16 mouse cellular contexts compared by ENCODE assay signal in genomic region chr6:134262911-134263607, GRCm38 (mm10).
DNase-seq lines count a peak whose midpoint lies in the region; ATAC-seq and TF ChIP-seq lines count a peak whose summit lies in the region.
"Had no signal": no experiment of that assay in that cellular context is flagged by ENCODE, and none has a peak within 500 bp of the region (broad histone marks: within the 10 kb centered on the region; RNA-seq: fewer than 3 reads in every experiment).

No protein-coding gene starts in this region.

- no peak overlapping the region for H3K9ac ChIP-seq in lung, embryonic 15.5 days
- no peak overlapping the region for H3K9ac ChIP-seq in intestine, postnatal 0 days (ENCODE audit: low read depth, low read length)
- H3K9ac ChIP-seq in stomach, postnatal 0 days (ENCODE audit: low read length): no peak overlapping the region
- H3K9ac ChIP-seq: forebrain, embryonic 13.5 days; neural tube, embryonic 12.5 days had no signal

- H3K4me3 ChIP-seq in gastrocnemius, adult 2 months: no peak overlapping the region
- no peak overlapping the region for H3K4me3 ChIP-seq in lung, embryonic 15.5 days
- no peak overlapping the region for H3K4me3 ChIP-seq in intestine, postnatal 0 days (ENCODE audit: low read depth, low read length)
- H3K4me3 ChIP-seq in stomach, postnatal 0 days (ENCODE audit: low read depth, low read length): no peak overlapping the region
- no peak overlapping the region for H3K4me3 ChIP-seq in cerebellum, adult 2 months (replicated peaks; ENCODE audit: insufficient read depth, low read depth, low read length)
- H3K4me3 ChIP-seq in forebrain, embryonic 10.5 days: no peak overlapping the region
- H3K4me3 ChIP-seq: embryonic facial prominence, embryonic 10.5 days; forebrain, embryonic 13.5 days; neural tube, embryonic 12.5 days had no signal

- peaks cover 58% of the 10 kb centered on the region for H3K36me3 ChIP-seq in lung, embryonic 15.5 days
- peaks cover 47% of the 10 kb centered on the region for H3K36me3 ChIP-seq in intestine, postnatal 0 days (ENCODE audit: control insufficient read depth, insufficient read depth)
- peaks cover 26% of the 10 kb centered on the region for H3K36me3 ChIP-seq in stomach, postnatal 0 days (ENCODE audit: control insufficient read depth, insufficient read depth, low read length)
- H3K36me3 ChIP-seq in forebrain, embryonic 10.5 days (replicated peaks): peaks cover 94% of the 10 kb centered on the region

- 65% methylated on average over 6 of the region's 6 CpGs for WGBS in lung, embryonic 15.5 days
- WGBS in intestine, postnatal 0 days: 51% methylated on average over 6 of the region's 6 CpGs
- 48% methylated on average over 6 of the region's 6 CpGs for WGBS in stomach, postnatal 0 days
- whole genome bisulfite sequencing in cerebellum, adult 2 months: 90% methylated on average over 6 of the region's 6 CpGs
- 67% methylated on average over 6 of the region's 6 CpGs for WGBS in forebrain, embryonic 10.5 days

- intact Hi-C loops in gastrocnemius, adult 2 months (cut with DNase I): no loop called here

- no peak for TF ChIP-seq CTCF in gastrocnemius, adult 2 months (IDR thresholded peaks at IDR 0.05)
- TF ChIP-seq CTCF in intestine, postnatal 0 days (IDR thresholded peaks at IDR 0.05; ENCODE audit: low read depth): no peak
- TF ChIP-seq CTCF in stomach, postnatal 0 days (IDR thresholded peaks at IDR 0.05; ENCODE audit: low read depth): no peak
- no peak for TF ChIP-seq CTCF in cerebellum, adult 2 months (IDR thresholded peaks at IDR 0.05; ENCODE audit: borderline replicate concordance, insufficient read depth, low read depth, low read length)

- no peaks in the 10 kb centered on the region for H3K9me3 ChIP-seq in lung, embryonic 15.5 days
- H3K9me3 ChIP-seq in intestine, postnatal 0 days (ENCODE audit: control insufficient read depth): no peaks in the 10 kb centered on the region
- H3K9me3 ChIP-seq in stomach, postnatal 0 days (ENCODE audit: control insufficient read depth, low read length): no peaks in the 10 kb centered on the region
- peaks cover 8% of the 10 kb centered on the region; the same call in 1 of the 2 replicates for H3K9me3 ChIP-seq in forebrain, embryonic 10.5 days

- H3K27ac ChIP-seq in gastrocnemius, adult 2 months: peak overlapping the region; percentile 64
- peak overlapping the region; percentile 70; the same call in 1 of the 2 replicates for H3K27ac ChIP-seq in lung, embryonic 15.5 days
- H3K27ac ChIP-seq in intestine, postnatal 0 days (ENCODE audit: low read depth, low read length): peak overlapping the region; percentile 41; the same call in 1 of the 2 replicates
- H3K27ac ChIP-seq in stomach, postnatal 0 days (replicated peaks): peak overlapping the region; percentile 72
- no peak overlapping the region for H3K27ac ChIP-seq in cerebellum, adult 2 months (ENCODE audit: insufficient read depth, low read length)
- no peak overlapping the region for H3K27ac ChIP-seq in forebrain, embryonic 10.5 days
- H3K27ac ChIP-seq: embryonic facial prominence, embryonic 10.5 days; forebrain, embryonic 13.5 days; neural tube, embryonic 12.5 days had no signal

- H3K27me3 ChIP-seq in lung, embryonic 15.5 days: no peaks in the 10 kb centered on the region
- no peaks in the 10 kb centered on the region for H3K27me3 ChIP-seq in intestine, postnatal 0 days (replicated peaks; ENCODE audit: control insufficient read depth, insufficient read depth, low read length)
- no peaks in the 10 kb centered on the region for H3K27me3 ChIP-seq in stomach, postnatal 0 days (ENCODE audit: control insufficient read depth, insufficient read depth, low read length)
- H3K27me3 ChIP-seq in cerebellum, adult 2 months (ENCODE audit: control insufficient read depth, insufficient read depth, low read length): no peaks in the 10 kb centered on the region
- no peaks in the 10 kb centered on the region for H3K27me3 ChIP-seq in forebrain, embryonic 10.5 days (ENCODE audit: poor library complexity, severe bottlenecking)
- H3K27me3 ChIP-seq: forebrain, embryonic 13.5 days; neural tube, embryonic 12.5 days had no signal

- no peak for TF ChIP-seq POLR2A in cerebellum, adult 2 months (IDR thresholded peaks at IDR 0.05; ENCODE audit: borderline replicate concordance, insufficient read depth, low read length)

- no peak overlapping the region for H3K4me2 ChIP-seq in lung, embryonic 15.5 days
- H3K4me2 ChIP-seq in intestine, postnatal 0 days (replicated peaks; ENCODE audit: low read depth): no peak overlapping the region
- no peak overlapping the region for H3K4me2 ChIP-seq in stomach, postnatal 0 days (replicated peaks; ENCODE audit: low read depth)
- H3K4me2 ChIP-seq: forebrain, embryonic 13.5 days; midbrain, embryonic 11.5 days; neural tube, embryonic 12.5 days had no signal

- TF ChIP-seq EP300 in stomach, postnatal 0 days (optimal IDR thresholded peaks at IDR 0.05): no peak

- DNase-seq in gastrocnemius, adult 2 months: no peak
- DNase-seq in gastrocnemius, postnatal 10 days: no peak
- DNase-seq in lung, postnatal 4 days: no peak
- peak; percentile 50 for DNase-seq in stomach, postnatal 0 days (ENCODE audit: low spot score)
- DNase-seq in cerebellum, adult 2 months: no peak
- no peak for DNase-seq in forebrain, embryonic 10.5 days (ENCODE audit: extremely low spot score, low spot score)
- DNase-seq: cerebellum, adult 11 months; gastrocnemius, postnatal 36 days; kidney, adult 18-20 months; retina, postnatal 1 day had no signal

- ATAC-seq in lung, embryonic 15.5 days (ENCODE audit: borderline replicate concordance, extremely low read depth, low FRiP score, low TSS enrichment): no peak
- ATAC-seq in intestine, postnatal 0 days: peak; percentile 54
- ATAC-seq in stomach, postnatal 0 days (ENCODE audit: low FRiP score, low TSS enrichment): peak; percentile 85
- ATAC-seq: forebrain, embryonic 13.5 days had no signal

- peaks cover 15% of the 10 kb centered on the region for H3K4me1 ChIP-seq in lung, embryonic 15.5 days
- H3K4me1 ChIP-seq in intestine, postnatal 0 days (replicated peaks; ENCODE audit: control insufficient read depth, insufficient read depth, low read length): peaks cover 4% of the 10 kb centered on the region; the same call in 1 of the 2 replicates
- no peaks in the 10 kb centered on the region for H3K4me1 ChIP-seq in stomach, postnatal 0 days (replicated peaks; ENCODE audit: control insufficient read depth, insufficient read depth)
- no peaks in the 10 kb centered on the region for H3K4me1 ChIP-seq in cerebellum, adult 2 months (ENCODE audit: control insufficient read depth, insufficient read depth, low read length)
- no peaks in the 10 kb centered on the region for H3K4me1 ChIP-seq in forebrain, embryonic 10.5 days
- H3K4me1 ChIP-seq: embryonic facial prominence, embryonic 10.5 days; forebrain, embryonic 13.5 days; neural tube, embryonic 12.5 days had no signal

Comparison
In these comparisons a context has a peak if more than half of its experiments do, and no peak if none do; other contexts are left out.
1. H3K27ac ChIP-seq: peak in gastrocnemius, adult 2 months (single experiment), lung, embryonic 15.5 days (single experiment), intestine, postnatal 0 days (single experiment) and stomach, postnatal 0 days (single experiment); none in cerebellum, adult 2 months (single experiment) and forebrain, embryonic 10.5 days (single experiment).